Mouse (Mus musculus) spleen, adult 18-20 months (tissue): ENCODE results near the gene 4930407I10Rik.

Source experiments
- DNase-seq, 2 experiments: peaks; one replicate each; pipeline ENCODE4 v3.0.0; 2022; ENCODE audit warnings: mixed read lengths in 2 of 2

Gene 4930407I10Rik

DNA sequence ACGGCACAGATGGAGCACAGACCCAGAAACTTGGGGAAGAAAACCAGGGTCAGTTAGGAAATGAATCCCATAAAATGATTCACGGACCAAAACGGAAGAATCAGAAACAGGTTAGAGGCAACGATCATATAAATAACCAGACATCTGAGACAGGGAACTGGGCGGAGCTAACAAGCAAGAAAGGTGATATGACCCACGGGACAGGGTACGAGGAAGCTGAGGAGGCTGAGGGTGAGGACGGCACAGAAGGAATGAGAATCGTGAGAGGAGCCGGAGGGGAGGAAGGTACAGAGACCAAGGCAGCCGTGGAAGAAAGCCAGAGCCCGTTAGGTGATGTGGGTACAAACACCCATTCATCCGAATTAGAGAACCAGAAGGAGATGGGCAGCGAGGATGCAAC, 5.0 kb downstream of the 4930407I10Rik start:
- DNase-seq = no peak

DNA sequence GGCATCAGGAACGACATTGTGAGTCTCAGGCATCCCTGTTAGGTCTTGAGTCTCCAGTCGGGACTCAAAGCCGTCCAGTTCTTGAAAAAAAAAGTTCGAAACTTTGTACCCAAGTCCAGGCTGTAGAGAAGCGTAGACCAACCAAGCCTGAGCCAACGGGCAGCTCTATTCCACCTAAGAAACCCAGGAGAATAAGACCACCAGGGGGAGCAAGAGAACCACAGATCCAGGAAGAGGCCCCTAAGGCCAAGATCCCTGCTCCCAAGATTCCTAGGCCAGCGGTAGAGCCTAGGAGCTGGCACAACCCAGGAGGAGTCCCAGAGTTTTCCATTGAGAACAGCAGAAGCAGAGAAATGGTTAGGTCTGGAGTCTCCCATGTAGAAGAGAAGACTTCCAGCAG, 6.6 kb downstream of the 4930407I10Rik start:
- peak in 1 of 2 experiments; percentile 49 for DNase-seq

DNA sequence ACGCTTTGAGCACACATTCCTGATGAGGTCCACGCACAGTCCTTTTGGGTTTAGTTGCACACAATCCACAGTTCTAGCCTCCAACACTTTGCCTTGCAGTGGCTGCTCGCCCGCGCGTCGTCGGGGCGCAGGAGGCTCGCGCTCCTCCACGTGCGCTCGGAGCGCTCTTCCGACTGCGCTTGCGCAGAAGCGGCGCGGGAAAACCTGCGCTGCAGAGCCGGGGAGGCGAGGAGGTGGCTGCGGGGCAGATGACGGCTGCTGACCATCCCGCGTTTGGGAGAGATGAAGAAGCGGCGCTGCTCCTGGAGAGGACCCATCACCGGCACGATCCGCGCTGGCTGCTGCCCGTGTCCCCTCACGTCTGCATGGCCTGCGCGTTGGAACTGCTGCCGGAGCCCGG, 10.9 kb downstream of the 4930407I10Rik start, which contains the start of gene Mei1:
Gene Mei1, plus strand, starts transcription at position 99 of the 400 bp plus-strand sequence.
- no peak for DNase-seq

DNA sequence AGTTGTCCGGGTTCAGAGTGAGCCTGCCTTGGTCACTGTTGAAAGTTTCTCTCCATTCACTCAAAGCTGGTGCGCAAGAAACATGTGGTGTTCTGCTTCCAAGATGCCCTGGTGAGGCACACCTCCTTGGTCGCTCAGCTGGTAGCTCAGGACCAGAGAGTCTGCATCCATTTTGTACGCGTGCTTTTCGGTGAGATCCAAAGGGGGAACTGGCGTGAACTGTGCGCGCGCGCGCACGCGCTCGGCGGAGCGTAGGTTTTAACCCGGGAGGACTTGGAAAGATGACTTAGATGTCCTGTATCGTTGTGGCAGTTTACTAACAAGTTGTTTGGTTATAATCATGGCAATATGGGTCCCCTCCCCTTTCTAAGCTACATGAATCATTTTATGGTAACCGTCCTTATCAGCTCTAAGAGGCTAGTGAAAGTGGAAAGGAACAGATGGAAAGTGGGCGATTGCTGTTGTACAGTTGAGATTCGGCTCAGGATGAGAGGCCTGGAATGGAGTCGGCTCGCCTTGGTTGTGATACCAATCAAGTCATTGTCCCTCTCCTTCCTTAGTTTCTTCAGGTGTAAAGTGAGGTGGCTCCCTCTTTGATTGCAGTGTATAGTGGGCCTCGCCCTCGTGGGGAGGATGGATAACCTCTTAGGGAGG, 13.0 kb downstream of the 4930407I10Rik start:
- no peak for DNase-seq

DNA sequence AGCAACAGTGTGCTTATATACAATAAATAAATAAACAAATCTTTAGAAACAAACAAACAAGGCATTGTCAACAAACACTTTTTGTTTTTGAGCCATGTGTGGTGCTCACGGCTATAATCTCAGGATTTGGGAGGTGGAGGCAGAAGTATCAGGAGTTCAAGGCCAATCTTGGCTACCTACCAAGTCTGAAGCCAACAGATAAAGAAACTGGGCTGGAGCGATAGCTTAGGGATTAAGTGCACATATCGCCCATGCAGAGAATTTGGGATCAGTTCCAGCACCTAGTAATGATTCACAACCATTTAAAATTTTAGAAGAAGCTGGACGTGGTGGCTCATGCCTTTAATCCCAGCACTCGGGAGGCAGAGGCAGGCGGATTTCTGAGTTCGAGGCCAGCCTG, 14.5 kb downstream of the 4930407I10Rik start:
- no peak for DNase-seq

DNA sequence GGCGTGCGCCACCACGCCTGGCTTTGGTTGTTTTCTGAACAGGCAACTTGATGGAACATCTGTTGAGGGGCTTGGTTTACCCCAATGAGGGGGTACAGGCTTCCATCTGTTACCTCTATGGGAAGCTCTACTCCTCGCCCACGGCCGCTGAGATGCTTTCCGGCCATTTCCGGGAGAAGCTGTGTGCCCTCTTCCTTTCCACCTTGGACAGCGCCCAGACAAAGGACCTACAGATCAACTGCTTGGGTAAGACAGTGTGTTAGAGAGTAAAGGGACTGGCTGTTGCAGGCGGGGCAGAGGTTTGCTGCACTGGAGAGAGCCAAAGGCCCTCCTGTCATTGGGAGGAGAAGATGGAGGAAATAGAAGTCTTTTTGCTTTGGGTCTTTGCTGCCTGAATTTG, 20.9 kb downstream of the 4930407I10Rik start:
- DNase-seq = no peak

DNA sequence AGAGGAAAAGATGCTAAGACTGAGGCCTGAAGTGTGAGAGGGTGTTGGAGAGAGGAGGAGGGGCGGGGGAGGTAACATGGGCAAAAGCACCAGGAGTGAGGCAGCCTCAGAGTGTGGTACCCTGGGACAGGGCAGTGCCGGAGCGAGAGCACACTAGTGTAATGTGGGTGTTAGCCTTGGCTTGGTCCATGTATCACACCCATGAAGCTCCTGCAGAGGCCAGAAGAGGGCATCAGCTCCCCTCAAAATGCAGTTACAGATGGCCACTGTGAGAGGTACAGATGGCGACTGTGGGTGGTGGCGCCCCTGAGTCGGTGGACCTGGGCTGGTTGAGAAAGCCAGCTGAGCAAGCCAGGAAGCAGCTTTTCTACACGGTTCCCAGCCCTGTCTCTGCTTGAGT, 22.2 kb downstream of the 4930407I10Rik start:
- peak in 1 of 2 experiments; percentile 30 for DNase-seq

DNA sequence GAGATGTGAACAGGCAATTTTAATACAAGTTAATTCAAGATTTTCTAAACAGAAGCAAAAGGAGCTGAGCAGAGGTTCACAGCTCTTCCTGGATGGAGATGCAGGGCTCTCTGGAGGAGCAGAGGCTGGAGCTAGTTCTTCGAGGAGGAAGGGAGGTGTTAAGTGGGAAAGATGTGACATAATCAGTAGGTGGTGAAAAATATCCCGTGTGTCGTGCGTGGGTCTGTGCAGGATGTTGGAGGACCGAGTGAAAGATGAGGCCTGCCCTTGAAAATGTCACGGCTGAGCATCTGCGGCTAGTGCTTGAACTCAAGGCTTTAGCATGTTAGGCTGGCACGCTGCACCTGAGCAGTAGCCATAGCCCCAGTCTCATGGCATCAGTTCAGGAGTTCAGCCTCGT, 26.7 kb downstream of the 4930407I10Rik start:
- no peak for DNase-seq

DNA sequence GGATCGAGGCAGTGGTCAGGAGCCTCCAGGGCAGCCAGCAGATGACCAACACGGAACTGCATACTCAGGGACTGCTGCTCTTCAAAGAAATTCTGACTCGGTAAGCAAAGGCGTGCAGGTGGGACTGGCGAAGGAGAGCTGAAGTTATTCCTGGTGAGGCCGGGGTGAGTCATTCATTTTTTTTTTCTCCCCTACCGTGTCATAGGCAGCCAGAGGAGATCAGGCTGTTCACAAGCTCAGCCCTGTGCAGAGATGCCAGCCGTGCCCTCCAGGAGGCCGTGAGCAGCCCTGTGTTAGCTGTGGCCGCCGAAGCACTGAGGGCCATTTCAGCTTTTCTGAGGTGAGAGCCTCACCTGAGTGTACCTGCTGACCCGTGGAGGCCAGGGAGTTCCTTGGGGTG, 27.2 kb downstream of the 4930407I10Rik start:
- DNase-seq = no peak

DNA sequence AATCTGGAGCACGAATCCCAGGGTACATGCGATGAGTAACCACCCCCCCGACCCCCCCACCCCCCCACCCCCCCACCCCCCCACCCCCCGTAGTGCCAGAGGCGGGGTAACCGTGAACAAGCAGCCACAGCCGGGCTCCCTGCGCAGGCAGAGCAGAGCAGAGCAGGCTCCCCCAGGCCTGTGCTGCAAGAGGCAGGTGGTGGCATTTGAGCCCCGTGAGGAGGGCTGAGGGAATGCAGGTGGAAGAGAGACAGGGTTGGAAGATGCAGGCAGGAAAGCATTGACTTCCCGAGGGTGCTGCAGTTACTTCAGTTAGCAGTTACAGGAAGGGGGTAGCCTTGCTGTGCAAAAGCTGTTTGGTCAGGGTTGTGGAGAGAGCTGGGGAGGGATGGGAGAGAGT, 28.3 kb downstream of the 4930407I10Rik start:
- DNase-seq = no peak

DNA sequence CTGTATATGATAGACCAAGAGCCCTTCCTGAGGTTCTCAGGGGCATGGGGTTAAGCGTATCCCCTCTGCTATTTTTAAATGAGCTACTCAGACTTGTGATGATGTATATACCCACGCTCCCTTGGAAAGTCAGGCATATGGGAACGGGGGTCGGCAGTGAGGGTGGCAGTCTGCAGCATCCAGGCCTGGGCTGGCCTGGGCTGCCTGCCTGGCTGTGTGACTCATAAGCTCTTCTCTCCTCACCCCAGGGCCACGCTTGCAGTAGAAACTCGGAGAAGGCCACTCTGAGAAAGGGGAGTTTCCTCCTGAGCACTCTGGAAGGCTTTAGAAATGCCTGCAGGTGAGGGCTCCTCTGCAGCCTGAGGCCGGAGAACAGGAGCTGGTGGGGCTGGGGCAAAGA, 32.1 kb downstream of the 4930407I10Rik start:
- no peak for DNase-seq

DNA sequence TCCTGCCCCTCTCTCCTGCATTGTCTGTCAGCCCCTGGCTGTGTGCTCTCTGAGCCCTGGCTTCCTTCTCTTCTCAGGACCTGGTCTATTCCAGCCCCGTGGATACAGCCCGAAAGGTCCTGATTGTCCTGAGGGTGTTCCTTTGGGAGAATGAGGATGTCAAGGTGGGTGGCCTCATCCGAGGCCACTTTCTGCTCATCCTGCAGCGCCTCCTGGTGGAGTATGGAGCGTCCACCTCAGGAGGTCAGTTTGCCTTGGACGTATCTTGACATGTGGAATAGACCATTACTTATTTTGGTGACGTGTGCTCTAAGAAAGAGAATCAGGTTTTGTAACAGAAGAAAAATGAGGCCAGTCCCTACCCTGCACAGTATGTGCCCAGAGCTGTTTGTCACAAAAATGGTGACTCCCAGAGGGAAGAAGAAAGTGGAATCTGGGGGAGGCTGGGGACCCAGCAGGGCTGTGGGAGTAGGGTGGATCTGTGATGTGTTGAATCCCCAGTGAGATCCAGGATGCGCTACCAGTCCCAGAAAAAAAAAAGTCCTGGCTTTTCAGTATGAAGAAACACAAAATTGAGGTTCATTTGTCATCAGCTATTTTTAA, 48.1 kb downstream of the 4930407I10Rik start:
- DNase-seq = peak in 1 of 2 experiments; percentile 28
